12 mouse cellular contexts compared by ENCODE assay signal in the genomic region with DNA sequence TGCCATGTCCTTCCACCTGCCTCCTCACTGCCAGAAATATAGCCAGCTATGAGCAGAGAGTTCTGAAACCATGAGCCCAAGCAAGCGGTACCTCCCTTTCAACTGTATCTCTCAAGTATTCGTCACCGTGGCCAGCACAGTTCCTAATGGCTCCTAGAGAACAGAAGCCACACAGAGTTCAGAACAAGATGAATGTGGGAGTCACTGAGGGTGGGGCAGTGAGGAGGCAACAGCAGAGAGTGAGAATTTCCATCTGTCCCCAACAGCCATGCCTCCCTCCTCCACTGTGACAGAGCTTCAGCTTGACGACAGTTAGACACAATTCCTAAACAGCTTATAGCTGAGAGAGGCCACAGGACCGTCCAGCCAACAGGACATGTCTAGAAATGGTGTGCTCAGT. TPM values are rescaled to one million over a fixed set of nuclear protein-coding genes. Genes with fewer than 3 reads are reported as not detected.
A peak's percentile ranks its signal among the peaks of the same experiment; 100 is the strongest.
DNase-seq lines count a peak whose midpoint lies in the region; ATAC-seq lines count a peak whose summit lies in the region.
"Had no signal": no experiment of that assay in that cellular context is flagged by ENCODE, and none has a peak within 500 bp of the region (broad histone marks: within the 10 kb centered on the region; RNA-seq: fewer than 3 reads in every experiment).

No protein-coding gene starts in this region.

- no peak for ATAC-seq in hindbrain, embryonic 12.5 days (ENCODE audit: low FRiP score)
- ATAC-seq in hindbrain, embryonic 11.5 days (ENCODE audit: low FRiP score): no peak
- ATAC-seq: inflammation-experienced regulatory T-cells, adult 6 months; liver, postnatal 0 days had no signal

- 78% methylated on average over 5 of the region's 5 CpGs for WGBS in hindbrain, embryonic 12.5 days
- 86% methylated on average over 5 of the region's 5 CpGs for WGBS in hindbrain, embryonic 11.5 days
- 88% methylated on average over 5 of the region's 5 CpGs for WGBS in forebrain, embryonic 10.5 days

- no peaks in the 10 kb centered on the region for H3K9me3 ChIP-seq in hindbrain, embryonic 12.5 days (replicated peaks)
- H3K9me3 ChIP-seq in hindbrain, embryonic 11.5 days (ENCODE audit: control insufficient read depth, low read length): no peaks in the 10 kb centered on the region
- no peaks in the 10 kb centered on the region for H3K9me3 ChIP-seq in forebrain, embryonic 10.5 days
- H3K9me3 ChIP-seq: limb, embryonic 12.5 days; midbrain, embryonic 12.5 days had no signal

- H3K4me1 ChIP-seq in hindbrain, embryonic 12.5 days: peaks cover 5% of the 10 kb centered on the region
- no peaks in the 10 kb centered on the region for H3K4me1 ChIP-seq in hindbrain, embryonic 11.5 days (replicated peaks; ENCODE audit: control insufficient read depth, insufficient read depth, low read length)
- peaks cover 15% of the 10 kb centered on the region for H3K4me1 ChIP-seq in forebrain, embryonic 10.5 days
- H3K4me1 ChIP-seq: limb, embryonic 12.5 days had no signal

- no peak overlapping the region for H3K4me3 ChIP-seq in hindbrain, embryonic 12.5 days
- H3K4me3 ChIP-seq in hindbrain, embryonic 11.5 days (ENCODE audit: low read depth, low read length): no peak overlapping the region
- no peak overlapping the region for H3K4me3 ChIP-seq in forebrain, embryonic 10.5 days
- H3K4me3 ChIP-seq: heart, adult 2 months; limb, embryonic 12.5 days; midbrain, embryonic 12.5 days had no signal

- intact Hi-C loops in left cerebral cortex, postnatal 25 days (cut with DNase I): loop anchor here (1.0 to 5.0 kb wide), 2 partner anchors 192 to 317 kb away; a partner anchor contains a TSS
- intact Hi-C loops in left cerebral cortex, postnatal 10 days (cut with DNase I): loop anchor here (5.0 to 10.0 kb wide), 3 partner anchors 192 to 622 kb away; a partner anchor contains a TSS

- DNase-seq in hindbrain, embryonic 11.5 days (ENCODE audit: low spot score): no peak
- DNase-seq in left cerebral cortex, postnatal 25 days (ENCODE audit: low spot score in 2 of 2): peak; percentile 18 to 70
- no peak for DNase-seq in left cerebral cortex, postnatal 10 days (ENCODE audit: extremely low spot score in 1 of 2, low spot score in 2 of 2)
- peak; percentile 31 to 61 for DNase-seq in kidney, postnatal 4 days
- DNase-seq in lung, postnatal 25 days (ENCODE audit: low spot score): peak; percentile 15
- no peak for DNase-seq in forebrain, embryonic 10.5 days (ENCODE audit: extremely low spot score, low spot score)

- no peaks in the 10 kb centered on the region for H3K36me3 ChIP-seq in hindbrain, embryonic 12.5 days
- H3K36me3 ChIP-seq in hindbrain, embryonic 11.5 days (ENCODE audit: control insufficient read depth, insufficient read depth, low read length): no peaks in the 10 kb centered on the region
- no peaks in the 10 kb centered on the region for H3K36me3 ChIP-seq in forebrain, embryonic 10.5 days (replicated peaks)
- H3K36me3 ChIP-seq: midbrain, embryonic 12.5 days had no signal

- 0 out of 2 replicates have a peak overlapping the region, but pooled peaks have one; percentile 1 for H3K9ac ChIP-seq in hindbrain, embryonic 12.5 days
- no peak overlapping the region for H3K9ac ChIP-seq in hindbrain, embryonic 11.5 days (ENCODE audit: low read depth, low read length)
- H3K9ac ChIP-seq: limb, embryonic 12.5 days; liver, postnatal 0 days; midbrain, embryonic 12.5 days had no signal

- H3K4me2 ChIP-seq in hindbrain, embryonic 12.5 days (replicated peaks): no peak overlapping the region
- no peak overlapping the region for H3K4me2 ChIP-seq in hindbrain, embryonic 11.5 days (replicated peaks; ENCODE audit: low read depth, low read length)
- H3K4me2 ChIP-seq: limb, embryonic 12.5 days; midbrain, embryonic 12.5 days had no signal

- H3K27ac ChIP-seq in hindbrain, embryonic 12.5 days: no peak overlapping the region
- no peak overlapping the region for H3K27ac ChIP-seq in hindbrain, embryonic 11.5 days (ENCODE audit: low read depth, low read length)
- H3K27ac ChIP-seq in forebrain, embryonic 10.5 days: no peak overlapping the region
- H3K27ac ChIP-seq: heart, adult 2 months; limb, embryonic 12.5 days; midbrain, embryonic 12.5 days had no signal

- no peaks in the 10 kb centered on the region for H3K27me3 ChIP-seq in hindbrain, embryonic 12.5 days
- no peaks in the 10 kb centered on the region for H3K27me3 ChIP-seq in hindbrain, embryonic 11.5 days (ENCODE audit: control insufficient read depth, insufficient read depth, low read length)
- no peaks in the 10 kb centered on the region for H3K27me3 ChIP-seq in forebrain, embryonic 10.5 days (ENCODE audit: poor library complexity, severe bottlenecking)
- H3K27me3 ChIP-seq: limb, embryonic 12.5 days; midbrain, embryonic 12.5 days had no signal

RNA-seq across cellular contexts. Expression of a gene that starts 41.4 kb away (rescaled TPM):
- polyA plus RNA-seq in hindbrain, embryonic 12.5 days (2016; fragmentation: Nextera tagmentation; extraction: Ambion mirVana): 73.1 and 82.4 TPM in 2 replicates
- polyA plus RNA-seq in hindbrain, embryonic 11.5 days (2014; fragmentation: Nextera tagmentation; extraction: Ambion mirVana): 86.2 and 91.2 TPM in 2 replicates
- 10 to 100 TPM; 79.1 to 83.9 TPM for total RNA-seq in left cerebral cortex, postnatal 25 days (2021)
- total RNA-seq in left cerebral cortex, postnatal 10 days (2021): 10 to 100 TPM; 82.4 to 85.6 TPM
- 89.8 and 91.3 TPM in 2 replicates for polyA plus RNA-seq in forebrain, embryonic 10.5 days (2016; fragmentation: Nextera tagmentation; extraction: Ambion mirVana)

Comparison
In these comparisons a context has a peak if more than half of its experiments do, and no peak if none do; other contexts are left out.
1. DNase-seq: peak in left cerebral cortex, postnatal 25 days (2 of 2), kidney, postnatal 4 days (2 of 2) and lung, postnatal 25 days (single experiment); none in hindbrain, embryonic 11.5 days (single experiment), left cerebral cortex, postnatal 10 days (0 of 2) and forebrain, embryonic 10.5 days (single experiment).